Mouse (Mus musculus) midbrain, embryonic 15.5 days (tissue): Measurements from ENCODE around the gene Gpr155. TPM values are rescaled to one million over a fixed set of nuclear protein-coding genes. Genes with fewer than 3 reads are reported as not detected.

Source experiments
- ATAC-seq: fragments of 200-750 bp; cut with Nextera tagmentation; replicated peaks from 2 replicates; pipeline ENCODE4 v1.8.0; 2017; ENCODE audit warnings: moderate TSS enrichment
- H3K27ac ChIP-seq: fragments of 300-500 bp; sonication (generic); 2 replicates; pipeline ENCODE4 v1.5.1; 2015; ENCODE audit warnings: mild to moderate bottlenecking, inconsistent platforms
- H3K27me3 ChIP-seq: fragments of 300-500 bp; sonication (generic); replicated peaks from 2 replicates; pipeline ENCODE4 v1.6.1; 2015; ENCODE audit warnings: inconsistent platforms
- H3K36me3 ChIP-seq: fragments of 300-500 bp; sonication (generic); replicated peaks from 2 replicates; pipeline ENCODE4 v1.6.1; 2015; ENCODE audit warnings: inconsistent platforms
- H3K4me1 ChIP-seq: fragments of 300-500 bp; sonication (generic); 2 replicates; pipeline ENCODE4 v1.6.1; 2015; ENCODE audit warnings: inconsistent platforms
- H3K4me2 ChIP-seq: fragments of 300-500 bp; sonication (generic); 2 replicates; pipeline ENCODE4 v1.6.1; 2015; ENCODE audit warnings: inconsistent platforms, mild to moderate bottlenecking, moderate library complexity
- H3K4me3 ChIP-seq: fragments of 300-500 bp; sonication (generic); 2 replicates; pipeline ENCODE4 v1.5.1; 2015; ENCODE audit warnings: mild to moderate bottlenecking, inconsistent platforms
- H3K9ac ChIP-seq: fragments of 300-500 bp; sonication (generic); 2 replicates; pipeline ENCODE4 v1.6.1; 2015; ENCODE audit warnings: mild to moderate bottlenecking, inconsistent platforms
- H3K9me3 ChIP-seq: fragments of 300-500 bp; sonication (generic); 2 replicates; pipeline ENCODE4 v1.6.1; 2016; ENCODE audit warnings: inconsistent platforms
- WGBS: fragments of 180-500 bp; shearing (Covaris S2); methylation state at CpG from one replicate; pipeline ENCODE4 v1.1.7; 2015; ENCODE audit warnings: mixed read lengths; 5-methylcytosine and 5-hydroxymethylcytosine counted together
- polyA plus RNA-seq: library from polyadenylated mRNA; unstranded; fragments of >200 nt; fragmentation: Nextera tagmentation; extraction: Ambion mirVana; gene quantifications from 2 replicates; pipeline ENCODE4 v1.2.1, GENCODE M21; 2015

The Gpr155 gene
- polyA plus RNA-seq, 1 experiment from 2014 or later = 14.0 TPM

DNA sequence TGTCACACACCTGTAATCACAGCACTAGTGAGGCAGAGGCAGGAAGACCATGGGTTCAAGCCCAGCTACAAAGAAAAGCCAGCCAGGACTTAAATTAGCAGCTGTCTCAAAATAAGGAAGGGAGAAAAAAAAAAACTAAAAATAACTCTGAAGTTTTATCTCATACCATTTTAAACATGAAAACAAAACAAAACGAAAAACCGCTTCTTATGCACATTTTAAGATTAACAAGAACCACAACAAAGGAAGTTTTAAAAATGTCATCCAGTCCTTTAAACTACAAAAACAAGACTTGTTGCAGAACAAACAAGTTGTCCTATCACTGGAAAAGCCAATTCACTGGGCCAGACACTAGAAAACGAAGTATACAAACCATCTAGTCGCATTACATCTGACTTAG, 1.2 kb downstream of the Gpr155 start:
- H3K9ac ChIP-seq = no peak overlapping the region
- peak overlapping the region; percentile 95 for H3K4me2 ChIP-seq
- no peak for ATAC-seq

DNA sequence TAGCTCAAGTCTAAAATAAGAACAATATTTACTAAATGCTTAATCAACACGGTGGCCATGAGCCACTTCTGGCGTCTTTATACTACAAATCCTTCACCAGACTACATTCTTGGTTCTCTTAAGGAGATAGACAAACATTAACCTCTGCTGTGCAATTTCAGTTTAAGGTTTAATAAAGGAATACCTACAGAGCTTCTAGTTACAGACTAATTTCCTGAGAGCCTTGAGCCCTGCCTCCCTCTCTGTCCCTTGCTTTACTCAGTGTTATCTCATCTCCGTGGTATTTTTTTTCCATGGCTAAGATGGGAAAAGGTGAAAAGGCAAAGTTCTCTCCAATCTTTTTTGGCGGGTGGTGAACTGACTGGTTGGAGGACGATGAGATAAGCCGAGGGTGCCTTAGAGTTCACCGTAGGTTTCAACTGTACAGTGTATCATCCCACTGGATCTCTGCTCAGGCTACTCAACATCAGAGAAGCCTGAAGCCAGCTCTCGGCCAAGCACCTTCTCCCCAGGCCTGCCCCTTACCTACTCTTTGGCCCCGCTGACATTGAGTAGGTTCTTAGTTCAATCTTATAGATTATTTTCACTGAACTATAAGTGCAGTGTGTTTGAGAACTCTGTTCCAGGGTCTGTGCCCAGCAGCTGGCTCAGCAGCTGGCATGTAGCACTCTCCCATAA, 5.9 kb downstream of the Gpr155 start:
- no peaks in the 10 kb centered on the region for H3K27me3 ChIP-seq
- no peak for ATAC-seq
- H3K4me2 ChIP-seq = no peak overlapping the region
- no peaks in the 10 kb centered on the region for H3K4me1 ChIP-seq
- no peak overlapping the region for H3K27ac ChIP-seq
- H3K9me3 ChIP-seq = no peaks in the 10 kb centered on the region
- WGBS = 90% methylated on average over 9 of the region's 9 CpGs
- H3K9ac ChIP-seq = no peak overlapping the region
- H3K4me3 ChIP-seq = no peak overlapping the region
- no peaks in the 10 kb centered on the region for H3K36me3 ChIP-seq

More for the DNA sequence above, 1.2 kb downstream of the Gpr155 start:
- no peaks in the 10 kb centered on the region for H3K9me3 ChIP-seq
- no peak overlapping the region for H3K27ac ChIP-seq
- WGBS = 89% methylated on average over 4 of the region's 4 CpGs
- H3K27me3 ChIP-seq = no peaks in the 10 kb centered on the region
- peaks cover 3% of the 10 kb centered on the region; the same call in 1 of the 2 replicates for H3K4me1 ChIP-seq
- H3K4me3 ChIP-seq = peak overlapping the region; percentile 87; the same call in 1 of the 2 replicates
- no peaks in the 10 kb centered on the region for H3K36me3 ChIP-seq

DNA sequence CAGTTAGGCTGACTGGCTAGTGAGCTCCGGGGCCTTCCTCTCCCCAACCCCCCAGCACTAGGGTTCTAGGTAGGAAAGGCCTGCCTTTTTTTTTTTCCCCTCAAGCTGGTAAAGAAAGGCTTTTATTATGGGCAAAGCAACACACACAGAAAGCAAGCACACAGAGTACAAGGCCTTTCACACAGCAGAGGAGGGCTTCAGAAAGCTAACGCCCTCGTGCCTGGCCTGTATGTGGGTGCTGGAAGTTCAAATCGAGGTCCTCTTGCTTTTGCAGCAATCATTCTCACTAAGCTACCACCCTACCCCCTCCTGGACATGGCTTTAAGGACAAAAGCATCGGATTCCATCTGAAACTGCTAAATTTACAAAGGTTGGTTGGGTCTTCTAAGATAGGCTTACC, 6.7 kb downstream of the Gpr155 start:
- 78% methylated on average over 5 of the region's 5 CpGs for WGBS

DNA sequence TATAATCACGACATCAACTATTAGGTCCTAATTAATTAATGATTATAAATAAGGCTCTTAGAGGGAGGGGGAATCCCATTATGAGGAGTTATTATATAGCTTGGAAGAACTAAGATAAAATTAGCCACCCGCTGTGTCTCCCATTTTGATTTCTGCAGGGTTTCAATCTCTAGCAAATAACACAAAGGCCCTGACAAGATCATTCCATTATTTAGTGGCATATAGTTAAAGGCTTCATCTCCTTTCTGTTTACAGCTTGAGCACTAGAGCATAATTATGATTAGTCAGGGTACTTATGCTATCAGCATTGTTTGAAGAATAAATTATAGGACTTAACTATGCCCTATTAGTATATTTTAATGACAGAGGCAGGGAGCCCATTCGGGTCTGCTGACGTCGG, 8.0 kb downstream of the Gpr155 start:
- 62% methylated on average over 5 of the region's 5 CpGs for WGBS
- Histone ChIP-seq H3K4me1 (no peaks in the 10 kb centered on the region), H3K4me3 (no peak overlapping the region), H3K27ac (no peak overlapping the region), H3K9me3 (no peaks in the 10 kb centered on the region), H3K9ac (no peak overlapping the region), H3K4me2 (no peak overlapping the region), H3K36me3 (no peaks in the 10 kb centered on the region), H3K27me3 (no peaks in the 10 kb centered on the region)
- no peak for ATAC-seq

More for the DNA sequence above, 6.7 kb downstream of the Gpr155 start:
- Histone ChIP-seq H3K27me3 (no peaks in the 10 kb centered on the region), H3K4me3 (no peak overlapping the region), H3K9ac (no peak overlapping the region), H3K36me3 (no peaks in the 10 kb centered on the region), H3K9me3 (no peaks in the 10 kb centered on the region), H3K4me1 (no peaks in the 10 kb centered on the region), H3K27ac (no peak overlapping the region), H3K4me2 (no peak overlapping the region)
- ATAC-seq = no peak

DNA sequence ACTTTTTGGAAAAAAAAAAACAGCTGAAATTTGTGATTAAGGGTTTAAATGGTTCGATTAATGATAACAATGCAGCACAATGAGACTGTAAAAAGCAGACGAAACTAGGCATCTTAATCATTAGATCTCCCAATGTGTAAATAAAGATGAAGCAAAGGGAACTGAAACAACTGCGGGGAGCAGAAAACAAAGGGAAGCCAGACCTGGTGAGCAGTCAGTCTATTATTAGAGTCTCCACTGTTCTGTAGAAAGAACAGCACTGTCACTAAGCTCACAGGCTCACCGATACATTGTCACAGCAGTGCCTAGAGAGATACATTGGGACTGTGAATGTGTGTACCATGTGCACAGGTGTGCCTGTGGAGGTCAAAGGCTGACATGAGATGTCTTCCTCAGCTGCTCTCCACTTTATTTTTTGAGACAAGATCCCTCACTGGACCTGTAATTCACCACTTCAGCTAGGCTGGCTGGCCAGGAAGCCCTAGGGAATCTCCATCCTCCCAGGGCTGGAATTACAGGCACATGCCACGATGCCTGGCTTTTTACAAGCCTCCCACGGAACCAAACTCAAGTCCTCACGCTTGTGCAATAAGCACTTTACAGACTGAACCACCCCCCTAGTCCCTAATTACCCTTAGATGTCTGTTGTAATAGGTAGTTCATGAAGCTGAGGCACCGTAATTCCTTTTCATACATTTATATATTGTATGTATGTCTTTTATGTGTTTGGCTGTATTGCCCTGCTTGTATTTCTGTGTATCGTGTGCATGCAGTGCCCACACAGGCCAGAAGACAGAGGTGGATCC, 14.6 kb downstream of the Gpr155 start:
- H3K4me1 ChIP-seq = no peaks in the 10 kb centered on the region
- no peak overlapping the region for H3K9ac ChIP-seq
- H3K9me3 ChIP-seq = no peaks in the 10 kb centered on the region
- no peaks in the 10 kb centered on the region for H3K36me3 ChIP-seq
- ATAC-seq = no peak
- no peak overlapping the region for H3K27ac ChIP-seq
- no peak overlapping the region for H3K4me3 ChIP-seq
- H3K27me3 ChIP-seq = no peaks in the 10 kb centered on the region
- 72% methylated on average over 9 of the region's 9 CpGs for whole genome bisulfite sequencing
- no peak overlapping the region for H3K4me2 ChIP-seq

DNA sequence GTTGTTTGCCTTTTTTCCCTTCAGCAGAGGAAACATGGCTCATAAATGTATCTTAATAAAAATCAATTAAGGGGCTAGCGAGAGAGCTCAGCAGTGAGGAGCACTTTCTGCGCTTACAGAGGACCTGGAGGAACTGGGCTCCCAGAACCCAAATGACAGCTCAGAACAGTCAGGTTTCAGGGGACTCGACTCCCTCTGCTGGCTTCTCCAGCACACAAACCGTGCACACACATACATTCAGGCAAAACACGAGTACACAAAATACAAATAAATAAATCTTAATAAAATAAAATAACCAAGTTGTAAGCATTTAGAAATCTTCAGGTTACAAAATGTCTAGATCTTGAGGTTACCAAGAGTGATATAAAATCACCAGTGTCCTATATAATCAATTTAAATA, 22.9 kb downstream of the Gpr155 start:
- Histone ChIP-seq H3K9ac (no peak overlapping the region), H3K4me1 (no peaks in the 10 kb centered on the region), H3K27ac (no peak overlapping the region), H3K27me3 (no peaks in the 10 kb centered on the region), H3K4me2 (no peak overlapping the region), H3K4me3 (no peak overlapping the region), H3K36me3 (no peaks in the 10 kb centered on the region), H3K9me3 (no peaks in the 10 kb centered on the region)
- WGBS = 83% methylated on average over 5 of the region's 5 CpGs
- ATAC-seq = no peak

DNA sequence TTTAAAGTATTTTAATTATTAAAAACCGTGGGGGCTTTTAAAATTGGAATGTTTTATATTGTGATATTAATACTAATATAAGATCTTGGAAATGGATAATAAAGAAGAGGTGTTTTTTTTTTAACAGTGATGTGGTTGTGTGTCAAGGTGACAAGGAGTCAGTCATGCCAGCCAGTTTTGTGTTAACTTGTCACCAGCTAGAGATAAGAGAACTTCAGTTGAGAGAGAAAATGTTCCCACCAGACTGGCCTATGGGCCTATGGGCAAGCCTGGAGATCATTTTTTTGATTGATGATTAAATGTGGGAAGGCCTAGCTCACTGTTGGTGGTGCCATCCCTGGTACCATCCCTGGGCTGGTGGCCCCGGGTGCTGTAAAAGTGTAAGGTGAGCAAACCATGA, 25.8 kb downstream of the Gpr155 start:
- Histone ChIP-seq H3K4me1 (no peaks in the 10 kb centered on the region), H3K27me3 (no peaks in the 10 kb centered on the region), H3K9ac (no peak overlapping the region), H3K27ac (no peak overlapping the region), H3K4me3 (no peak overlapping the region), H3K36me3 (0 out of 2 replicates have a peak, but pooled peaks cover 3% of the 10 kb centered on the region), H3K9me3 (no peaks in the 10 kb centered on the region), H3K4me2 (no peak overlapping the region)
- WGBS = 86% methylated on average over 2 of the region's 2 CpGs
- ATAC-seq = no peak

DNA sequence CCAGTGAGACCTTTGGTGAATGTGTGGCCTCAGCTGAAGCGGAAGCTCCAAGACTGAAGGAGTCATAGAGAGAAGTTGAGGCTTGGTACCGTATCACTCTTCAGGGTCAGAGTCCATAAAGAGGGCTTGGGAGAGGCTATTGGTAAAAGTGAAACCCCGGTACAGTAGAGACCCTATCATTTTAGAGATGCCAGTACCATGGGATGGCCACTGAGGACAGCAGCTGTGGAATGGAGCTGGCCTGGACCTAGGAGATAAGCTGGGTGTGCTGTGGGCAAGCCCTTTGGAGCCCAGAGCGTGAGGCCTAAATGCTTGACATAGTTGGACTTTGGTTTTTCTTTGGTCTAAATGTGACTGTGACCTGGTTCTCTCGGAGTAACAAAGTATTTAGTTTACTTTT, 26.4 kb downstream of the Gpr155 start:
- no peak for ATAC-seq

DNA sequence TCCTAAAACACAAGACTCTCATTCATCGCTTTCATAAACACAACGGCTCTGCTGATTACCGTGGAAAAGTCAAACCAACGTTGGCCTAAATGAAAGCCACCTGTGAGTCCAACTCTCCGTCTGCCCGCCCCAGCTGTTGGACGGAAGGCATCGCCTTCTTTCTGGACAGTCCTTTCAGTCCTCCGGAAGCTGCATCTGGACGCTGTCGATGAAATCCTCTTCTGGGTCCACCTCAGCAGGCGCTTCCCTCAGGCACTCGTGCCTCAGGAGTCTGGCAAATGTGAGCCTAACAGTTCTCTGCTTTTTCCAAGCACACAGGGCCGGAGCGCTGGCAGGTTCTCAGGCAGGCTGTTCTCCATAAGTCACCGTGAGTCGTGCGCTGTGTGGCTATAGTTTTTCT, 29.4 kb downstream of the Gpr155 start:
- no peak for ATAC-seq
- Histone ChIP-seq H3K9me3 (no peaks in the 10 kb centered on the region), H3K4me3 (no peak overlapping the region), H3K4me2 (no peak overlapping the region), H3K4me1 (no peaks in the 10 kb centered on the region), H3K36me3 (0 out of 2 replicates have a peak, but pooled peaks cover 3% of the 10 kb centered on the region), H3K27me3 (no peaks in the 10 kb centered on the region), H3K9ac (no peak overlapping the region), H3K27ac (no peak overlapping the region)
- 83% methylated on average over 18 of the region's 18 CpGs for WGBS

More for the DNA sequence above, 26.4 kb downstream of the Gpr155 start:
- WGBS = 95% methylated on average over 5 of the region's 5 CpGs
- Histone ChIP-seq H3K9me3 (no peaks in the 10 kb centered on the region), H3K27ac (no peak overlapping the region), H3K27me3 (no peaks in the 10 kb centered on the region), H3K4me2 (no peak overlapping the region), H3K9ac (no peak overlapping the region), H3K36me3 (0 out of 2 replicates have a peak, but pooled peaks cover 3% of the 10 kb centered on the region), H3K4me3 (no peak overlapping the region), H3K4me1 (no peaks in the 10 kb centered on the region)

DNA sequence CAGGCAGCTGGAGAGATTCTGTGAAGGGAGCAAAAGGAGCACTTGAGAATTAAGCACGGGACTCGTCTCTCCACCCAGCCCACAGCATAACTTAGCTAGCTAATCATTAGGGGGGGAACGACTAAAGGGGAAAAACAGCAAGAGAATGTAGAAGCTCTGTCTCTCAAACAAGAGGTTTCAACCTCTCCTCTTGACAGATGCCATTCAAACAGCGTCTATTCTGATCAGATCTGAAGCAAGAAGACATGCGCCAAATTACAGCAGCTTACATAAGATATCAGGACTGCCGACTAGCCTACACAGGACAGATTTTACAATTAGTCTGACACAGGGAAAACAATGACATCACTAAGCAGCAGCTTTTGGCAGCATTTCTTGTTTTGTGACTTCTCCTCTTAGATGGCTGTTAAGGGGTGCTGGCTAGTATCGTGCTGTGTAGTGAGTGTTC, 34.4 kb downstream of the Gpr155 start:
- no peak overlapping the region for H3K4me2 ChIP-seq
- ATAC-seq = no peak
- H3K9me3 ChIP-seq = no peaks in the 10 kb centered on the region
- H3K4me3 ChIP-seq = no peak overlapping the region
- no peak overlapping the region for H3K9ac ChIP-seq
- H3K4me1 ChIP-seq = 0 out of 2 replicates have a peak, but pooled peaks cover 4% of the 10 kb centered on the region
- H3K27me3 ChIP-seq = no peaks in the 10 kb centered on the region
- H3K27ac ChIP-seq = no peak overlapping the region
- H3K36me3 ChIP-seq = 0 out of 2 replicates have a peak, but pooled peaks cover 1% of the 10 kb centered on the region
- 37% methylated on average over 7 of the region's 7 CpGs for WGBS

DNA sequence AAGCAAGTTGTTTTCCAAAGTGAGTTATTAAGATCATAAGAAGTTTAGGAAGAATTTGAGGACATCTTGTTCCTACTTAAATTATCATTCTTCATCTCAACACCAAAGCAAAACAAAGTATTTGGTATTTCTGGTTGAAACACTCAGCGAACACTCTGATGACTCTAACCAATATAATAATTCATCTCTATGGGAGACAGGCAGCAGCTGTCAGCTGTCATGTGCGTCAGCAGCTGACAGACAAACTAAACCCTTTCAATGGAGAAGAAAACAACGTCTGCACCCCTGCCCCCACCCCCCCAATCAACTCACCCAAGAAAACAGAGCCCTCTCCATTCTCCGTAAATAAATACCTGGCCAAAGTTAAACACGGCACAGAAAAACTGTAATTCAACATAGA, 34.9 kb downstream of the Gpr155 start:
- Histone ChIP-seq H3K27ac (no peak overlapping the region), H3K4me3 (no peak overlapping the region), H3K4me2 (no peak overlapping the region), H3K27me3 (no peaks in the 10 kb centered on the region), H3K4me1 (0 out of 2 replicates have a peak, but pooled peaks cover 4% of the 10 kb centered on the region), H3K9ac (no peak overlapping the region), H3K9me3 (no peaks in the 10 kb centered on the region), H3K36me3 (no peaks in the 10 kb centered on the region)
- 50% methylated on average over 5 of the region's 5 CpGs for WGBS
- ATAC-seq = no peak

DNA sequence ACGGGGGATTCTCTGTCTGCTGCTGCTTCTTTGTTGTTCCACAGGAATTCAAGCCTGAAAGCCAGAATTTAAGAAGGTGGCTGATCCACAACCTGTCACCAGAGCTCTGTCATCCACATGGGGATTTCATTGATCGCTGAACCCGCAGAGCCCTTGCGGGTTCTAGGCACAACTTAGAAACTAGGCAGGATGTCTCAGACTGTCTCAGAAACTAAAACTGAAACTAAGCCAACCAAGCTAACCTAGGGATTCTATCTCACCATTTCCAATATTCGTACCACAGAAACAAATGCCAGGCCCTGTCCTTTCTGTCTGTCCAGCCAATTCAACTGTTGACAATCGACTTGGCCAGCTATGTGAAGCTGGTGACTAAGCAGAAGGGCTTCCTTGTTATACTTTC, 38.2 kb downstream of the Gpr155 start:
- WGBS = 86% methylated on average over 6 of the region's 6 CpGs
- no peak for ATAC-seq
- Histone ChIP-seq H3K27me3 (no peaks in the 10 kb centered on the region), H3K27ac (0 out of 2 replicates have a peak overlapping the region, but pooled peaks have one; percentile 10), H3K4me1 (0 out of 2 replicates have a peak, but pooled peaks cover 4% of the 10 kb centered on the region), H3K4me3 (no peak overlapping the region), H3K36me3 (no peaks in the 10 kb centered on the region), H3K9me3 (no peaks in the 10 kb centered on the region), H3K9ac (no peak overlapping the region), H3K4me2 (no peak overlapping the region)
